Mouse (Mus musculus) stomach, embryonic 16.5 days (tissue): ENCODE measurements around the gene Ablim1. TPM values are rescaled to one million over a fixed set of nuclear protein-coding genes. Genes with fewer than 3 reads are reported as not detected.
"Not testable (repeated sequence)": the region's sequence is repeated elsewhere in the genome, so short reads cannot be mapped to it uniquely, and the experiment has no call there.

ENCODE experiments used
- ATAC-seq: fragments of 200-750 bp; cut with Nextera tagmentation; 2 replicates; pipeline ENCODE4 v1.8.0; 2017; ENCODE audit warnings: moderate number of reproducible peaks, moderate TSS enrichment; ENCODE audit not compliant: insufficient read depth, low FRiP score
- H3K27ac ChIP-seq: fragments of 300-500 bp; sonication (generic); 2 replicates; pipeline ENCODE4 v1.5.1; 2014; ENCODE audit warnings: low read length
- H3K27me3 ChIP-seq: fragments of 300-500 bp; sonication (generic); 2 replicates; pipeline ENCODE4 v1.6.1; 2014; ENCODE audit warnings: low read length, control low read depth, mixed read lengths; ENCODE audit not compliant: control insufficient read depth, insufficient read depth
- H3K36me3 ChIP-seq: fragments of 300-500 bp; sonication (generic); 2 replicates; pipeline ENCODE4 v1.6.1; 2014; ENCODE audit warnings: low read length; ENCODE audit not compliant: control insufficient read depth, insufficient read depth
- H3K4me1 ChIP-seq: fragments of 300-500 bp; sonication (generic); 2 replicates; pipeline ENCODE4 v1.6.1; 2014; ENCODE audit warnings: low read length, control low read depth, mixed read lengths; ENCODE audit not compliant: control insufficient read depth, insufficient read depth
- H3K4me2 ChIP-seq: fragments of 300-500 bp; sonication (generic); 2 replicates; pipeline ENCODE4 v1.6.1; 2014; ENCODE audit warnings: low read depth, low read length, mixed read lengths
- H3K4me3 ChIP-seq: fragments of 300-500 bp; sonication (generic); replicated peaks from 2 replicates; pipeline ENCODE4 v1.5.1; 2014; ENCODE audit warnings: mild to moderate bottlenecking, low read length
- H3K9ac ChIP-seq: fragments of 300-500 bp; sonication (generic); 2 replicates; pipeline ENCODE4 v1.6.1; 2014; ENCODE audit warnings: low read length
- H3K9me3 ChIP-seq: fragments of 300-500 bp; sonication (generic); replicated peaks from 2 replicates; pipeline ENCODE4 v1.6.1; 2016; ENCODE audit warnings: low read length, control low read depth; ENCODE audit not compliant: control insufficient read depth
- WGBS: fragments of 180-500 bp; shearing (Covaris S2); extraction: QIAGEN DNeasy Blood & Tissue Kit; methylation state at CpG from one replicate; pipeline ENCODE4 v1.1.7; 2014; 5-methylcytosine and 5-hydroxymethylcytosine counted together
- polyA plus RNA-seq: library from polyadenylated mRNA; unstranded; fragments of >200 nt; fragmentation: Nextera tagmentation; extraction: Ambion mirVana; gene quantifications from 2 replicates; pipeline ENCODE4 v1.2.1, GENCODE M21; 2015

Ablim1 gene
- polyA plus RNA-seq, 1 experiment from 2014 or later = 66.5 TPM

DNA sequence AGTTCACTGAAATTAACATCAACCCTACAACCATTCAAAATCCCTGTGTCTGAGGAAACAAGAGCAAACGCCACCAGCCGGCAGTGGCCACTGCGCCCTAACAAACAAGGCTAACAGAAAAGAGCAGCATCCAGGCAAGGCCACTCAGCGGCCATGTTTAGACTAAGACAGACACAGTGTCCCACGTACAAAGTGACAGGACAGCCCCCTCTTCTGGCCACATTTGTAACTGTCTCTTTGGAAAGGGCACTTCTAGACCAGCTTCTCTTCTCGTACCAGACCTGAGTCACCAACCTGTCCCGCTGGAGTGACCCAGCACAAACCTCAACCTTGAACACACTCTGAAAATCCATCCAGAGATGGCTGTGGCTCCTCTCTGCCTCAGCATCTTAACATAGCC is 178.5 kb downstream of the Ablim1 start:
- H3K27me3 ChIP-seq = no peaks in the 10 kb centered on the region
- peak overlapping the region; percentile 55; the same call in 1 of the 2 replicates for H3K27ac ChIP-seq
- H3K4me1 ChIP-seq = peaks cover 16% of the 10 kb centered on the region
- no peaks in the 10 kb centered on the region for H3K9me3 ChIP-seq
- H3K4me2 ChIP-seq = no peak overlapping the region
- H3K9ac ChIP-seq = no peak overlapping the region
- no peak overlapping the region for H3K4me3 ChIP-seq
- no peaks in the 10 kb centered on the region for H3K36me3 ChIP-seq
- WGBS = 52% methylated on average over 7 of the region's 7 CpGs
- ATAC-seq = peak; percentile 33; the same call in 1 of the 2 replicates

DNA sequence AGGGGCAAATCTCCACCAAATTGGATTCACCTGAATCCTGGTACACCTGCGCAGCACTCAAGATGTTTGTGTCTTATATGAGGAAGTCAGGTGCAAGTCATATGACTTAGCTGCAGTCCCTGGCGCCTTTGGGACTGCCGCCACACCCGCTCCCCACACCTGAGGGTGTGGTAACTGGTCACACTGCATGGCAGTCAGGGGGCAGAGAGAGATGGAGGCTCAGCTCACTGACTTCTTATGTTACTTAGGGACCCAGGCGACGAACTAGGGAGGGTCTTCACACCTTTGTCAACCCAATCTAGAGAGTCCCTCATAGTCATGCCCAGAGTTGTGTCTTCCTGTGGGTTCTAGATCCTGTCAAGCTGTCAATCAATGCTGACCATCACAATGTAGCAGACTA is 179.1 kb downstream of the Ablim1 start:
- Histone ChIP-seq H3K4me1 (peaks cover 17% of the 10 kb centered on the region), H3K27ac (peak overlapping the region; percentile 55; the same call in 1 of the 2 replicates)
- not testable (repeated sequence) for H3K9me3 ChIP-seq, H3K36me3 ChIP-seq, H3K4me3 ChIP-seq, H3K9ac ChIP-seq, H3K27me3 ChIP-seq, H3K4me2 ChIP-seq
- peak; percentile 59; the same call in 1 of the 2 replicates for ATAC-seq
- WGBS = 74% methylated on average over 6 of the region's 6 CpGs

- Histone ChIP-seq H3K27ac (peak overlapping the region; percentile 16; the same call in 1 of the 2 replicates), H3K4me1 (peaks cover 17% of the 10 kb centered on the region), H3K9ac (peak overlapping the region; percentile 38; the same call in 1 of the 2 replicates), H3K9me3 (no peaks in the 10 kb centered on the region), H3K4me2 (peak overlapping the region; percentile 34), H3K27me3 (no peaks in the 10 kb centered on the region), H3K36me3 (no peaks in the 10 kb centered on the region), H3K4me3 (no peak overlapping the region)
- 39% methylated on average over 20 of the region's 20 CpGs for WGBS
- peak; percentile 11; the same call in 1 of the 2 replicates for ATAC-seq
These were observed 179.9 kb downstream of the Ablim1 start for GRCm38 (mm10) chr19:57134654-57135348.

GRCm38 (mm10) chr19:57132916-57133520 is 181.7 kb downstream of the Ablim1 start:
- Histone ChIP-seq H3K36me3 (no peaks in the 10 kb centered on the region), H3K4me3 (no peak overlapping the region), H3K27me3 (no peaks in the 10 kb centered on the region), H3K9ac (0 out of 2 replicates have a peak overlapping the region, but pooled peaks have one; percentile 11), H3K27ac (peak overlapping the region; percentile 75), H3K9me3 (no peaks in the 10 kb centered on the region), H3K4me2 (no peak overlapping the region), H3K4me1 (peaks cover 20% of the 10 kb centered on the region)
- no peak for ATAC-seq
- WGBS = 87% methylated on average over 6 of the region's 6 CpGs

- Histone ChIP-seq H3K27me3 (no peaks in the 10 kb centered on the region), H3K4me1 (peaks cover 20% of the 10 kb centered on the region), H3K4me3 (no peak overlapping the region), H3K9ac (no peak overlapping the region), H3K9me3 (no peaks in the 10 kb centered on the region), H3K36me3 (no peaks in the 10 kb centered on the region), H3K4me2 (no peak overlapping the region), H3K27ac (peak overlapping the region; percentile 75)
- WGBS = 58% methylated on average over 5 of the region's 5 CpGs
- no peak; the same call in 1 of the 2 replicates for ATAC-seq
These were observed 182.4 kb downstream of the Ablim1 start for GRCm38 (mm10) chr19:57132281-57132680.

GRCm38 (mm10) chr19:57131366-57131765 is 183.4 kb downstream of the Ablim1 start:
- WGBS = 42% methylated on average over 4 of the region's 4 CpGs
- no peaks in the 10 kb centered on the region for H3K9me3 ChIP-seq
- H3K27ac ChIP-seq = peak overlapping the region; percentile 75
- no peak overlapping the region for H3K4me2 ChIP-seq
- no peak overlapping the region for H3K9ac ChIP-seq
- no peaks in the 10 kb centered on the region for H3K27me3 ChIP-seq
- no peak for ATAC-seq
- no peaks in the 10 kb centered on the region for H3K36me3 ChIP-seq
- H3K4me3 ChIP-seq = no peak overlapping the region
- H3K4me1 ChIP-seq = peaks cover 20% of the 10 kb centered on the region

GRCm38 (mm10) chr19:57130591-57130990 is 184.1 kb downstream of the Ablim1 start:
- H3K9ac ChIP-seq = no peak overlapping the region
- H3K27me3 ChIP-seq = no peaks in the 10 kb centered on the region
- H3K36me3 ChIP-seq = no peaks in the 10 kb centered on the region
- no peak overlapping the region for H3K4me2 ChIP-seq
- H3K27ac ChIP-seq = peak overlapping the region; percentile 65
- peaks cover 14% of the 10 kb centered on the region for H3K4me1 ChIP-seq
- no peaks in the 10 kb centered on the region for H3K9me3 ChIP-seq
- 74% methylated on average over 4 of the region's 4 CpGs for WGBS
- ATAC-seq = 0 out of 2 replicates have a peak, but pooled peaks have one; percentile 37
- H3K4me3 ChIP-seq = no peak overlapping the region

GRCm38 (mm10) chr19:57129729-57130128 is 185.0 kb downstream of the Ablim1 start:
- H3K4me2 ChIP-seq = no peak overlapping the region
- no peak overlapping the region for H3K4me3 ChIP-seq
- 80% methylated on average over 9 of the region's 9 CpGs for WGBS
- H3K4me1 ChIP-seq = peaks cover 11% of the 10 kb centered on the region; the same call in 1 of the 2 replicates
- H3K36me3 ChIP-seq = no peaks in the 10 kb centered on the region
- no peak overlapping the region for H3K27ac ChIP-seq
- H3K27me3 ChIP-seq = no peaks in the 10 kb centered on the region
- no peaks in the 10 kb centered on the region for H3K9me3 ChIP-seq
- no peak overlapping the region for H3K9ac ChIP-seq
- ATAC-seq = no peak

DNA sequence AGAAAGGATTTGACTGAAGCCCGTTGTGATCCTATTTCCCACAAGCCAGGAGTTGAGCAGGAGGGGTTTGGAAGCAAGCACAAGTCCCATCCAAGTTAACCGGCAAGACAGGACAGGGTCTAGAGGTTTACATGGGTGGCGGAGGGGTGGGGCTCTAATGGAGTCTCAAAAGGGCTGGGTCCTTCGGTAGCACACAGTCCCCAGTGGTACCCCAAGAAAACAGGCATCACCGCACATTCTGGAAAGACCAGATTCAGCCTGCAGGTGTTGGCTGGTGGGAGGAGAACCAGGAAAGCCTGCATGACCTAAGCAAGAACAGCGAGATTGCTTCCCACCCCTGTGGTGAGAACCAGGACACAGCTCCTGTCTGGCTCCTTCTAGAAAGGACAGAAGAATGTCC is 186.7 kb downstream of the Ablim1 start:
- 71% methylated on average over 6 of the region's 6 CpGs for WGBS
- peak; percentile 57; the same call in 1 of the 2 replicates for ATAC-seq
- no peak overlapping the region for H3K4me2 ChIP-seq

More for the DNA sequence above, 186.7 kb downstream of the Ablim1 start:
- no peaks in the 10 kb centered on the region for H3K9me3 ChIP-seq
- no peaks in the 10 kb centered on the region for H3K36me3 ChIP-seq
- peak overlapping the region; percentile 78 for H3K27ac ChIP-seq
- H3K27me3 ChIP-seq = no peaks in the 10 kb centered on the region
- H3K9ac ChIP-seq = no peak overlapping the region; the same call in 1 of the 2 replicates
- H3K4me1 ChIP-seq = peaks cover 12% of the 10 kb centered on the region; the same call in 1 of the 2 replicates
- H3K4me3 ChIP-seq = no peak overlapping the region
